In the genomic region with DNA sequence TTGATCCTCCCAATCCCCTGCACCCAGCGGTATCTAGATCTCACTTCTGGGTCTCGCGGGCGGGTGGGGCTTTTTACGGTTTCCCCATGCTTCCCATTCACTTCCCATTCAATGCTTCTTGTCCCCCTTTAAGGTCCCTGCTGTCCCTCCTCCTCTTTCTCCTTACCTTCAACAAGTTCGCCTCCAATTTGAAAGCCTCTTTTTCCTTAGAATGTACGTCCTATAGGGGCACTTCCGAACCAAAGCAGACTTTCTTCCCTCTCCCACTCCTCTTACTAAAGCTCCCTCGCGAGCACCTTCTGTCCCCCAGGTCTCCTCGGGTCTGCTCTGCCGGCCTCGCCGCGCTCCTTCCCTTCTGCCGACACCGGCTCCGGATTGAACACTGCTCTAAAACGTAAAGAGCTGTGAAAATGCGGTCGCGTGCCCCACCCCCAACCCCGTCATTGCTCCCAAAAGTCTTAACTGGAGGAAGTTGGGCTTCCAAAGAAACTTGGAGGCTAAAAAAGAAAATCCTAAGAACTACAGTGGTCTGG, we compare ENCODE assay signal across 1 mouse cellular context.
TF ChIP-seq lines count a peak whose summit lies in the region.

Gata3 (minus strand) TSS at position 384 of the 533 bp plus-strand sequence.

TF ChIP-seq in MEL, 35 proteins besides CTCF, POLR2A, EP300 and RAD21 (continued from another document):
- TF ChIP-seq GATA1 (IDR thresholded peaks at IDR 0.05; ENCODE audit: low read depth, low read length): peak; percentile 43
